Mouse (Mus musculus) neutrophil, adult 5-6 weeks (primary cell): ENCODE results near the gene Pltp. TPM values are rescaled to one million over a fixed set of nuclear protein-coding genes. Genes with fewer than 3 reads are reported as not detected.
"Not testable (repeated sequence)": the region's sequence is repeated elsewhere in the genome, so short reads cannot be mapped to it uniquely, and the experiment has no call there.

Source experiments
- ATAC-seq: fragments of 151-379, 151-347 bp; 2 replicates; pipeline ENCODE4 v1.8.0; 2017; ENCODE audit warnings: mild to moderate bottlenecking, moderate TSS enrichment; ENCODE audit not compliant: insufficient number of reproducible peaks, poor library complexity, low FRiP score, severe bottlenecking; ENCODE audit errors: extremely low read depth
- total RNA-seq: library from RNA; stranded (forward); fragments of 200-1000 nt; gene quantifications from 2 replicates; pipeline ENCODE4 v1.2.3, GENCODE M21; 2017

Gene Pltp
- total RNA-seq, 1 experiment from 2014 or later = 11.2 TPM

GRCm38 (mm10) chr2:164882619-164883018, 25.1 kb upstream of the Pltp start:
- no peak for ATAC-seq

- ATAC-seq = peak; percentile 76
Observed at GRCm38 (mm10) chr2:164879568-164880277, 22.2 kb upstream of the Pltp start.

- ATAC-seq = peak; percentile 59
Observed at GRCm38 (mm10) chr2:164879228-164879567, 21.7 kb upstream of the Pltp start, which contains the start of gene Pcif1. Gene Pcif1 (plus strand): TSS chr2:164879304.

GRCm38 (mm10) chr2:164878509-164879227, 21.2 kb upstream of the Pltp start:
- ATAC-seq = peak; percentile 47

GRCm38 (mm10) chr2:164877376-164878215, 20.1 kb upstream of the Pltp start:
- ATAC-seq = not testable (repeated sequence)

- not testable (repeated sequence) for ATAC-seq
Observed at GRCm38 (mm10) chr2:164875648-164876047, 18.1 kb upstream of the Pltp start.

- no peak for ATAC-seq
Observed at GRCm38 (mm10) chr2:164874239-164874769, 16.8 kb upstream of the Pltp start.

- ATAC-seq = no peak
Observed at GRCm38 (mm10) chr2:164873621-164874020, 16.1 kb upstream of the Pltp start.

GRCm38 (mm10) chr2:164871602-164872303, 14.2 kb upstream of the Pltp start:
- no peak for ATAC-seq

GRCm38 (mm10) chr2:164868491-164868890, 11.0 kb upstream of the Pltp start:
- peak; percentile 88 for ATAC-seq

- no peak for ATAC-seq
Observed at GRCm38 (mm10) chr2:164867566-164867965, 10.1 kb upstream of the Pltp start.

GRCm38 (mm10) chr2:164866741-164867551, 9.4 kb upstream of the Pltp start:
- peak; percentile 54 for ATAC-seq

GRCm38 (mm10) chr2:164864593-164864992, 7.1 kb upstream of the Pltp start:
- ATAC-seq = no peak

- not testable (repeated sequence) for ATAC-seq
Observed at GRCm38 (mm10) chr2:164863411-164863810, 5.9 kb upstream of the Pltp start.

- no peak for ATAC-seq
Observed at GRCm38 (mm10) chr2:164862179-164862861, 4.8 kb upstream of the Pltp start.

GRCm38 (mm10) chr2:164861094-164861493, 3.6 kb upstream of the Pltp start:
- ATAC-seq = no peak

- ATAC-seq = no peak
Observed at GRCm38 (mm10) chr2:164859640-164860432, 2.3 kb upstream of the Pltp start.
